Mouse (Mus musculus) cortical plate, adult 2 months (tissue): ENCODE data around the gene Cryzl1.

ENCODE experiments used
- CTCF ChIP-seq: fragments of 200-500 bp; IDR thresholded peaks from 2 replicates; pipeline ENCODE4 v1.5.1; 2011; ENCODE audit warnings: mild to moderate bottlenecking, control low read depth, low read length; ENCODE audit not compliant: insufficient read depth; ENCODE audit errors: extremely low read depth
- POLR2A ChIP-seq: fragments of 200-500 bp; IDR thresholded peaks from 2 replicates; pipeline ENCODE4 v1.6.1; 2011; ENCODE audit warnings: mild to moderate bottlenecking, low read length, control low read depth; ENCODE audit not compliant: insufficient read depth; ENCODE audit errors: extremely low read depth

- TF ChIP-seq CTCF (no peak), POLR2A (no peak)
Measured at GRCm38 (mm10) chr16:91680656-91681055, 48.1 kb downstream of the Cryzl1 start.
